Mouse (Mus musculus): ENCODE data around the gene Wdr46. TPM values are rescaled to one million over a fixed set of nuclear protein-coding genes. Genes with fewer than 3 reads are reported as not detected.

The Wdr46 gene
- total RNA-seq, 2 experiments from 2014 or later = 20.5 to 20.9 TPM

DNA sequence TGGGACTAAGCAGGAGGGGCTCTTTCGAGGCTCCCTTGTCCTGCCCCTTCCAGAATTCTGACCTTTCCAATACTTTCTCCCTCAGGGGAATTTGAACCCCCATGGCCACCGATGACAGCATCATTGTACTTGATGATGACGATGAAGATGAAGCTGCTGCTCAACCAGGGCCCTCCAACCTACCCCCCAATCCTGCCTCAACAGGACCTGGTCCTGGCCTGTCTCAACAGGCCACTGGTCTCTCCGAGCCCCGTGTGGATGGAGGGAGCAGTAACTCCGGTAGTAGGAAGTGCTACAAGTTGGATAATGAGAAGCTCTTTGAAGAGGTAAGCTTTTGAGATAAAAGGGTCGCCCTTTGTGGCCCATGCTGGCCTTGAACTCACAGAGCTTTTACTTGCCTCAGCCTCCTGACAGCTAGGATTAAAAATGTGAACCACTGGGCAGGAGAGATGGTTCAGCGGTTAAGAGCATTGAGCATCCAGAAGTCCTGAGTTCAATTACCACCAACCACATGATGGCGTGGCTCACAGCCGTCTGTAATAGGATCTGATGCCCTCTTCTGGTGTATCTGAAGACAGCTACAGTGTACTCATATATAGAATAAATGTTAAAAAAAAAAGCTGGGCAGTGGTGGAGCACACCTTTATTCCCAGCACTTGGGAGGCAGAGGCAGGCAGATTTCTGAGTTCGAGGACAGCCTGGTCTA lies 30.0 kb upstream of the Wdr46 start:
- intact Hi-C loops (cut with DNase I) = no loop called here
- no peak for DNase-seq (ENCODE audit: extremely low spot score in 1 of 2, low spot score in 2 of 2)

DNA sequence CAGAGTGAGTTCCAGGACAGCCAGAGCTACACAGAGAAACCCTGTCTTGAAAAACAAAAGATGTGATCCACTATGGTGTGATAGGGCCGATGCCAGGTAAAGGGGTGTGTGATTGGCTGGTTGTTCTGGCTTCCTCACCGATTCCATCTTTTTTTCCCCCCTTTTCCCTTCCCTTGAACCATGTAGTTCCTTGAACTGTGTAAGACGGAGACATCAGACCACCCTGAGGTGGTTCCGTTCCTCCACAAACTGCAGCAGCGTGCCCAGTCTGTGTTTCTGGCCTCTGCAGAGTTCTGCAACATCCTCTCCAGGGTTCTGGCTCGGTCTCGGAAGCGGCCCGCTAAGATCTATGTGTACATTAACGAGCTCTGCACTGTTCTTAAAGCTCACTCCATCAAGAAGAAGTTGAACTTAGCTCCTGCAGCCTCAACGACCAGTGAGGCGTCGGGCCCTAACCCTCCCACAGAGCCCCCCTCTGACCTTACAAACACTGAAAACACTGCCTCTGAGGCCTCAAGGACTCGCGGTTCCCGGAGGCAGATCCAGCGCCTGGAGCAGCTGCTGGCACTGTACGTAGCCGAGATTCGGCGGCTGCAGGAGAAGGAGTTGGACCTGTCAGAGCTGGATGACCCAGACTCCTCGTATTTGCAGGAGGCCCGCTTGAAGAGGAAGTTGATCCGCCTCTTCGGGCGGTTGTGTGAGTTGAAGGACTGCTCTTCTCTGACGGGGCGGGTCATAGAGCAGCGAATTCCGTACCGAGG lies 29.2 kb upstream of the Wdr46 start:
- peak in 1 of 2 experiments; percentile 32 for DNase-seq (ENCODE audit: extremely low spot score in 1 of 2, low spot score in 2 of 2)
- intact Hi-C loops (cut with DNase I) = no loop called here

DNA sequence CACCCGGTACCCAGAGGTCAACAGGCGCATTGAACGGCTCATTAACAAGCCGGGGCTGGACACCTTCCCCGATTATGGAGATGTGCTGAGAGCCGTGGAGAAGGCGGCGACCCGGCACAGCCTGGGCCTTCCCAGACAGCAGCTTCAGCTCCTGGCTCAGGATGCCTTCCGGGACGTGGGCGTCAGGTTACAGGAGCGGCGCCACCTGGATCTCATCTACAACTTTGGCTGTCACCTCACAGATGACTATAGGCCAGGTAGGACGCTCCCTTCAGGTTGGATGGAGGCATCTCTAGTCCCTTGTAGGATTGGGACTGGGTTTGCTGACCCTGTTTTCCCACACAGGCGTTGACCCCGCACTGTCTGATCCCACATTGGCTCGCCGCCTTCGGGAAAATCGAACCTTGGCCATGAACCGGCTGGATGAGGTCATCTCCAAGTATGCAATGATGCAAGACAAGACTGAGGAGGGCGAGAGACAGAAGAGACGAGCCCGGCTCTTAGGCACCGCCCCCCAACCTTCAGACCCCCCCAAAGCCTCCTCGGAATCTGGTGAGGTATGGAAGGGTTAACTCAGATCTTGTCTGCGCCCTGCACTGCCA lies 28.5 kb upstream of the Wdr46 start:
- DNase-seq (ENCODE audit: extremely low spot score in 1 of 2, low spot score in 2 of 2) = peak in 1 of 2 experiments; percentile 45
- intact Hi-C loops (cut with DNase I) = no loop called here

DNA sequence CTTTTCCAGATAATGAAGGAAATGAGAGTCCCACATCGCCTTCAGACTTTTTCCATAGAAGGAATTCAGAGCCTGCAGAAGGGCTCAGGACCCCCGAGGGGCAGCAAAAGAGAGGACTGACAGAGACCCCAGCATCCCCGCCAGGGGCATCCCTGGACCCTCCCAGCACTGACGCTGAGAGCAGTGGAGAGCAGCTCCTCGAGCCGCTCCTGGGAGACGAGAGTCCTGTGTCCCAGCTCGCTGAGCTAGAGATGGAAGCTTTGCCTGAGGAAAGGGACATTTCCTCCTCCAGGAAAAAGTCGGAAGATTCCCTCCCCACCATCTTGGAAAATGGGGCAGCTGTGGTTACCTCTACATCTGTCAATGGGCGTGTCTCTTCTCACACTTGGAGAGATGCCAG lies 27.2 kb upstream of the Wdr46 start:
- DNase-seq (ENCODE audit: extremely low spot score in 1 of 2, low spot score in 2 of 2) = no peak
- intact Hi-C loops (cut with DNase I) = no loop called here

DNA sequence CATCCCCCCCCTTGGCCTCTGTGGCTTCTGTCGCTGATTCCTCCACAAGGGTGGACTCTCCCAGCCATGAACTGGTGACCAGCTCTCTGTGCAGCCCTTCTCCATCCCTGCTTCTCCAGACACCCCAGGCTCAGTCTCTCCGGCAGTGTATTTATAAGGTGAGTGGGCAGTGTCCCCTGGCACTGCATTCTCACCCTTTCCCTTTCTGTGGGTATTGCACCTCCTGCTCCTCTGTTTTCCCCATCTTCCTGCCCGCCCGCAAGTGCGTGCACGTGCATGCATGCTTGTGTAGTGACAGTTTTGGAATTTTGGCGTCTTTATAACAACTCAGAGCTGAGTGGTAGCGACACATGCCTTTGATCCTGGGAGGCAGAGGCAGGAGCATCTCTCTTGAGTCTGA lies 26.6 kb upstream of the Wdr46 start:
- intact Hi-C loops (cut with DNase I) = no loop called here
- DNase-seq (ENCODE audit: extremely low spot score in 1 of 2, low spot score in 2 of 2) = no peak

DNA sequence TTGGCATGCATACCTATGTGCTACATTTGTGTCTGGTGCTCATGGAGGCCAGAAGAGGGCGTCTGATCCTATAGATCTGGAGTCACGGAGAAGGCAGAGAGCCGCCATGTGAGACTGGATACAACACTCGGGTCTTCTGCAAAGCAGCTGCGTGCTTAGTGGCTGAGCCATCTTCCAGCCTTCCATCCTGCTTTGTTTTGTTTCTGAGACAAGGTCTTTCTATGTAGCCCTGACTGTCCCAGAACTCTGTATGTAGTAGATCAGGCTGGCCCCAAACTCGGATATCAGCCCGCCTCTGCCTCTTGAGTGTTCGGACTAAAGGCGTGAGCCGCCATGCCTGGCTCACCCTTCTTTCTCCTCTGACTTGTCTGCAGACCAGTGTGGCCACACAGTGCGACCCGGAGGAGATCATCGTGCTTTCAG lies 25.5 kb upstream of the Wdr46 start:
- no peak for DNase-seq (ENCODE audit: extremely low spot score in 1 of 2, low spot score in 2 of 2)
- intact Hi-C loops (cut with DNase I) = no loop called here

DNA sequence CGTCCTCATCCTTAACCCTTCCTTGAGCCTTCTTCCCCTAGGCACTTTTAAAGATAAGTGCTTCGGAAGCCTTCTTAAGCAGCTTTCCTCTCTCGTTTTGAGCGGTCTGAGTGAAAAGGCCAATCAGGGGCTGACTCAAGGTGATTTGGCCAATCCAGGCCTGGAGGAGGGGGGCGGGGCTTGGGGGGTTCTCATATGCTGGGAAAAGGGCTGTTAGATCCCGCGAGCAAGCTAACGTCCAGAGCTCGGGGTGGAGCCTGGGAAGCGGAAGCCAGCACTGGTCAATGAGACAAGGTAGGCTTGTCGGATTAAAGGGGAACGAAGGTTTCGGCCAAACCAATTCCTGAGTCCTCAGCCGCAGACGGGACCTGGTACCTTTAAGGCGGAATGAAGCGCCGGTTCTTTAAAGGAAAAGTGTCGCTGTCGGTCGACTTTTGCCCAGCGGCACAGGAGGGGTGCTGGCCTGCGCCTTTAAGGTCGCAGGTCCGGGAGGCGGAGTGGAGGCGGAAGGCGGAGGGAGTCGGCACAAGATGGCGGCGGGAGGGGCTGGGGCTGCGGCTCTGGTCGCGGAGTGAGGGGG lies 24.7 kb upstream of the Wdr46 start, which contains the start of the genes Tapbp and Zbtb22:
Tapbp (plus strand) TSS at position 229 of the 580 bp plus-strand sequence.
Zbtb22 (plus strand) TSS at position 234 of the 580 bp plus-strand sequence.
- intact Hi-C loops (cut with DNase I) = no loop called here
- peak; percentile 96 to 98 for DNase-seq (ENCODE audit: extremely low spot score in 1 of 2, low spot score in 2 of 2)

DNA sequence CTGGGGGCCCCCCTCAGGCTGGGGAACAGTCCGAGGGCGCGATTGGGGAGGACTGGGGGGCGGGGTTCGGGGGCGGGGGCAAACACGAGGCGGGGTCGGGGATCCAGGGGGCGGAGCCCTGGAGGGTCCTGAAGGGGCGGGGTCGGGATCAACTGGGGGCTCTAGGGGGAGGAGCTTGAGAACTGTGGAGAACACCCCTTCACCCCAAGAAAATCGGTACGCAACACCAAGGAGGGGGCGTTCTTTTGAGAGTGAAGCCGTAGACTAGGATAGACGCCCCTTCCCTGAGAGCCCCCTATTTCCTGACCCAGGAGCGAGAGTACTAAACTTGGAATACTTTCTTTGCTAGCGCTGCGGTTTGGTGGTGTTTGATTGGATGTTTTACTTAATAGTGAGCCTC lies 24.2 kb upstream of the Wdr46 start:
- DNase-seq (ENCODE audit: extremely low spot score in 1 of 2, low spot score in 2 of 2) = no peak
- intact Hi-C loops (cut with DNase I) = no loop called here

DNA sequence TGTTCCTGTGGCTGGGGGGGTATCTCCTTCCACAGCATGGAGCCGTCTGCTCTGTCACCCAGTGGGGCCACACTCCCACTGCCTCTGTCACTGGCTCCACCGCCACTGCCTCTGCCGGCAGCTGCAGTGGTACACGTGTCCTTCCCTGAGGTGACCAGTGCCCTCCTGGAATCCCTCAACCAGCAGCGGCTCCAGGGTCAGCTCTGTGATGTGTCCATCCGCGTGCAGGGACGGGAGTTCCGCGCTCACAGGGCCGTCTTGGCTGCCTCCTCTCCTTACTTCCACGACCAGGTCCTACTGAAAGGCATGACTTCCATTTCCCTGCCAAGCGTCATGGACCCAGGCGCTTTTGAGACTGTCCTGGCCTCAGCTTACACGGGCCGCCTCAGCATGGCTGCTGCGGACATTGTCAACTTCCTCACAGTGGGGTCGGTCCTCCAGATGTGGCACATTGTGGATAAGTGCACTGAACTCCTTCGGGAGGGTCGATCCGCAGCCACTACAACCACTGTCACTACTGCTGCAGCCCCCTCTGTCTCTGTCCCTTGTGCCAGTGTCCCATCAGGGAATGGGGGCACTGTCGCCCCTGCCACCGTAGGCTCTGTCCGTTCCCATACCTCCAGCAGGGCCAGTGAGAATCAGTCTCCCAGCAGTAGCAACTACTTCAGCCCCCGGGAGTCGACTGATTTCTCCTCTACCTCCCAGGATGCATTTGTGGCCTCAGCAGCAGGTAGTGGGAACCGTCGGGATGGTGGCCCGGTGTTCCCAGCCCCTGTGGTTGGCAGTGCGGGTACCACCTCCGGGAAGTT lies 23.4 kb upstream of the Wdr46 start:
- DNase-seq (ENCODE audit: extremely low spot score in 1 of 2, low spot score in 2 of 2) = no peak

DNA sequence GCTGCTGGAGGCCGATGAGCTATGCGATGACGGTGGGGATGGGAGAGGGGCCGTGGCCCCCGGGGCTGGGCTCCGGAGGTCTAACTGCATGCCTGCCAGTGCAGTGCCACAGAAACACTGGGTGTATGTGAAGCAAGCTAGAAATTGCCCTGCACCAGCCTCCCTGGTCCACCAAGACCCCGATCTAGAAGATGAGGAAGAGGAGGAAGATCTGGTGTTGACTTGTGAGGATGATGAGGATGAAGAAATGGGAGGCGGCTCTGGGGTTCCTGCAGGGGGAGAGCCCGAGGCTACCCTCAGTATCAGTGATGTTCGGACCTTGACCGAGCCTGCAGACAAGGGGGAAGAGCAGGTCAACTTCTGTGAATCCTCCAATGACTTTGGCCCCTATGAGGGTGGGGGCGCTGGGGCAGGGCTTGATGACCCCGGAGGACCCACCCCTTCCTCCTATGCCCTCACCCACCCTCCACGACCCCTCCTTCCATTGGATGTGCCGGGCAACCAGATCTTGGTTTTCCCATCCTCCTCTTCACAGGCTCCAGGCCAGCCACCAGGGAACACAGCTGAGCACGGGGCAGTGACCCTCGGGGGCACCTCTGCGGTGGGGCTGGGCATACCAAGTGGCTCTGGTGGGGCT lies 22.7 kb upstream of the Wdr46 start:
- no peak for DNase-seq (ENCODE audit: extremely low spot score in 1 of 2, low spot score in 2 of 2)
- intact Hi-C loops (cut with DNase I) = no loop called here

More for the DNA sequence above, 23.4 kb upstream of the Wdr46 start:
- intact Hi-C loops (cut with DNase I) = no loop called here

DNA sequence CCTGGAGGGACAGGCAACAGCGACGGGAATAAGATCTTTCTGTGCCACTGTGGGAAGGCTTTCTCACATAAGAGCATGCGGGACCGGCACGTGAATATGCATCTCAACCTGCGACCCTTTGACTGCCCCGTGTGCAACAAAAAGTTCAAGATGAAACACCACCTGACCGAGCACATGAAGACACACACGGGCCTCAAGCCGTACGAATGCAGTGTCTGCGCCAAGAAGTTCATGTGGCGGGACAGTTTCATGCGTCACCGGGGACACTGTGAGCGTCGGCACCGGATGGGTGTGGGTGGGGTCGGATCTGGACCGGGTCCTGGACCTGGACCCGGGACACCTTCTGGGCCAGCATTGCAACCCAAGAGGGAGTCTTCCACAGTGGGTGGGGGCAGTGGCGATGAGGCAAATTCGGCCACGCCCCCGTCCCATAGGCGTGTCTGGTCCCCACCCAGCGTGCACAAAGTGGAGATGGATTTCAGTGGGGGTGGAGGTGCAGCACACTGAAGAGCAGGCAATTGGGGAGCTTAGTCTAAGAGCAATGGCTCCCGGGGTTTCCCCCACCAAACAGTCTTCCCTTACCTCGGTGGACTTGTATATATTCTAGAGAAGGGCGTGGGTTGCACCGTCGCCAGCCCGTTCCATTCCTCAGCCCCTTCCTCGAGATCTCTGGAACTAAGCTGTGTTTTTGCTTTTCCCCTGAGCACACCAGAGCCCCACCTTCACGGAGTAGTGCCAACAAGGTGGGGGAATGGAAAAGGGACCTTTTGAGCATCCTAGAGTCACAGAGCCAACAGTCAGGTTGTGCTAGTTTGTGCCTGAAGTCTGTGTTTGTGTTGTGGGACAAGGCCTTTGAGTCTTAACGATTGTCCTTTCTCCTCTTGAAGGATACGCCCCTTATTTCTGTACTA lies 21.9 kb upstream of the Wdr46 start:
- intact Hi-C loops (cut with DNase I) = no loop called here
- no peak for DNase-seq (ENCODE audit: extremely low spot score in 1 of 2, low spot score in 2 of 2)

DNA sequence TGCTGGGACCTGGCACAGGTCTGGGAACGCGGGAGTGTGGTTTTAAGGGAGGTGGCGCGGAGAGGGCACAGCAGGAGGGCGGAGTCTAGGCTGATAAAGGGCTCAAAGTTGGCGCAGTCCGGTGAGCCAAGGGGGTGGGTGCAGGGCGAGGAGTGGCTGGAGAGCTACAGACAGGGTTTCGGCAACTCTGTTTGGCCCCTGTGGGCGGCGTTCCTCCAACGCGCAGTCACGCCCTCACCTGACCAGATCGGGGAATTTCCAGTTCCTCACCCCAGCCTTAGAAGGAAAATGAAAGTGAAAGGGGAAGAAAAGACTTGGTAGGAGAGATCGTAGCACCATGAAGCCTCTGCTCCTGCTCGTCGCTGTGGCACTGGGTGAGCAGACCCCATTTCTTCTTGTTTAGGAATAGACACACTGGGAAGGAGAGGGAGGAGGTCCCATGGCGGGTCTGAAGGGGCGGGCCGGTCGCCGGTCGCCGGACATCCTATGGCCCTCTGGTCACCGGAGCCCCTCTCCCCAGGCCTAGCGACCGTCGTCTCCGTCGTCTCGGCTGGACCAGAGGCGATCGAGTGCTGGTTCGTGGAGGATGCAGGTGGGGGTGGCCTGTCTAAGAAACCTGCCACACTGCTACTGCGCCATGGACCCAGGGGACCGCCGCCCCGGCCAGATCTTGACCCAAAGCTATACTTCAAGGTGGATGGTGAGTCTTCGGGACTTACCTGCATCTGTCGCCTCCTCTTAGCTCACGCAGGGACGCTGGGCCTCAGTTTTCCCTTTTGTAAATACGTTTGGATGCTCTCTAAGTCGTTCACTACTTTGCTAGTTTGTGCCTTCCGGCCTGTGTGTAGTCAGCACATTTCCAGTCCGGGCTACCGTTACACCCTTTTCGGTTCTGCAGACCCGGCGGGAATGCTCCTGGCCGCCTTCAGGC lies 20.8 kb upstream of the Wdr46 start:
- intact Hi-C loops (cut with DNase I) = no loop called here
- DNase-seq (ENCODE audit: extremely low spot score in 1 of 2, low spot score in 2 of 2) = peak in 1 of 2 experiments; percentile 77

DNA sequence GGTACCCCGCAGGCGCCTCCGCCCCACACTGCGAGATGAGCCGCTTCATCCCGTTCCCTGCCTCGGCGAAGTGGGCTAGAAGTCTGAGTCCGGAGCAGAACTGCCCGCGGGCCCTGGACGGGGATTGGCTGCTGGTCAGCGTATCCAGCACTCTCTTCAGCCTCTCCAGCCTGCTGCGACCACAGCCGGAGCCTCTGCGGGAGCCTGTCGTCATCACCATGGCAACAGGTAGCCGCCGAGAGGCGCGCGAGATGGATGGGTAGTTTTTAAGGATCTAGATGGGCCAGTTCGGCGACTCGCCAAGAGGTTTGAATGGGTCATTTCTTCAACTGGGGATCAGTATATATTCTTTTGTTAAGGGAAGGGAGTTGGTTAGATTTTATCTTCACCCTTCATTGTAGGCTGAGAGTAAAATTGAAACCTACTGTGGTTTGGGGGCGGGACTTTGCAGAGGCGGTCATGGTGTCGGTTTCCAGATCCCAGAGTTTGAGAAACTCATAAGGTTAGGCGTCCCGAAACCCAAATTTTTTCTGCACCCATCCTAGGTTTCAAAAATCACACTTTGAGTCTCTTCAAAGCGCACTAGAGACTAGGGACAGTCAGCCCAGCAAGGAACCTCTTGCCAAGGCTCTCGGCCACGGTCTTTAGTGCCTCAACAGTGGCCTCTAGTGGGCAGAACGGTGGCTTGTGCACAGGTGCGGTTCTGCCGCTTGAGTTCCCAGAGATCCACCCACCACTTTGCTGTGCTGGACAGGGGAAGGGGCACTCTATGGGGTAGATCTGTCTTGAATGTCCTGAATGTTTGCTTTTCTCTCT lies 20.0 kb upstream of the Wdr46 start:
- DNase-seq (ENCODE audit: extremely low spot score in 1 of 2, low spot score in 2 of 2) = peak in 1 of 2 experiments; percentile 89
- intact Hi-C loops (cut with DNase I) = no loop called here

DNA sequence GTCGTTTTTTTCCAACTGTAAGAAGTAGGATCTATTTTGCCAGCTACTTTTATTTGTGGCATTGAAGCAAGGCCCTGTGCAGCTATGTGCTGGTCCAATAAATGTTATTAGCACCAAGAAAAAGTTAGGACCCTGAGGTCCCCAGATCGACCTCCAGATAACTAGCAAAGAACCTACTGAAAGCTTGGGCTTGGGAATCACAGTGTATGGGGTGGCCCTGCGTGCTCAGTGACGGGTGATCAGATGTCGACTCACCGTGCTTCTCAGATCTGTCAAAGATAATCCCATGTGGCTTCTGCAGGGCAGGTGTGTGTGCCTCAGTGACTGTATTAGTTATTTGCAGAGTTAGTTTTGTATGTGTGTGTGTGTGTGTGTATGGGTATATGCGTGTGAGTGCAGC lies 19.1 kb upstream of the Wdr46 start:
- DNase-seq (ENCODE audit: extremely low spot score in 1 of 2, low spot score in 2 of 2) = no peak
- intact Hi-C loops (cut with DNase I) = no loop called here

DNA sequence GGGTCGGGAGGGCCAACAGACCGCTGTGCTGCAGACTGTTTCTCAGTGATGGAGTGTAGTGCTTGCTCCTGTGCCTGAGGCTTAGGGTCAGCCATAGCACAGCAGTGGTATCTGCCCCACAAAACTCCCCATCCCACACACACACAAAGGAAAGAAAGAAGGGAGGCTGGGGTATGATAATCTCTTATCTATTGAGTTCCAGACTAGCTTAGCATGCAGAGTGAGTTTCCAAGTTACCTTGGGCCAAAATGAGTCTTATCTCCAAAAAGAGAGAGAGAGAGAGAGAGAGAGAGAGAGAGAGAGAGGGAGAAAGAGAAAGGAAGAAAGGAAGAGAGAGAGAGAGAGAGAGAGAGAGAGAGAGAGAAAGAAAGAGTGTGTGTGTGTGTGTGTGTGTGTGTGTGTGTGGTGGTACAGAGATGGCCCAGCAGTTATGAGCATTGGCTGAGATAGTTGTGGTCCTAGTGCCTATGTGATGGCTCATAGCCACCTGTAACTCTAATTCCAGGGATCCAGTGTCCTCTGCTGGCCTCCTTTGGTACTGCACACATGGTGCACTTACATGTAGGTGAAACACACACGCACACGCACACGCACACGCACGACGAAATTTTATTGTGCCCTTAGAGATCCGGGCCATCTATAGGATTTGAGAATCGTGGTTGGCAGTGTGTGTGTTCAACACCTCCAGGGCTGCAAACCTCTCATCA lies 15.7 kb upstream of the Wdr46 start:
- DNase-seq (ENCODE audit: extremely low spot score in 1 of 2, low spot score in 2 of 2) = peak in 1 of 2 experiments; percentile 58
- intact Hi-C loops (cut with DNase I) = no loop called here
